Mouse (Mus musculus) forebrain, embryonic 13.5 days (tissue): ENCODE results near the gene Cd200r3. TPM values are rescaled to one million over a fixed set of nuclear protein-coding genes. Genes with fewer than 3 reads are reported as not detected.

Experiments
- ATAC-seq: fragments of 200-750 bp; cut with Nextera tagmentation; 2 replicates; pipeline ENCODE4 v1.8.0; 2017
- H3K27ac ChIP-seq: fragments of 300-500 bp; sonication (generic); 2 replicates; pipeline ENCODE4 v1.5.1; 2015; ENCODE audit warnings: inconsistent platforms, mild to moderate bottlenecking, moderate library complexity
- H3K27me3 ChIP-seq: fragments of 300-500 bp; sonication (generic); 2 replicates; pipeline ENCODE4 v1.6.1; 2015; ENCODE audit warnings: mild to moderate bottlenecking, inconsistent platforms
- H3K36me3 ChIP-seq: fragments of 300-500 bp; sonication (generic); 2 replicates; pipeline ENCODE4 v1.6.1; 2015; ENCODE audit warnings: mild to moderate bottlenecking, inconsistent platforms; ENCODE audit not compliant: poor library complexity, severe bottlenecking
- H3K4me1 ChIP-seq: fragments of 300-500 bp; sonication (generic); 2 replicates; pipeline ENCODE4 v1.6.1; 2015; ENCODE audit warnings: inconsistent platforms
- H3K4me2 ChIP-seq: fragments of 300-500 bp; sonication (generic); 2 replicates; pipeline ENCODE4 v1.6.1; 2015; ENCODE audit warnings: inconsistent platforms, mild to moderate bottlenecking, moderate library complexity
- H3K4me3 ChIP-seq: fragments of 300-500 bp; sonication (generic); 2 replicates; pipeline ENCODE4 v1.5.1; 2015; ENCODE audit warnings: mild to moderate bottlenecking, inconsistent platforms
- H3K9ac ChIP-seq: fragments of 300-500 bp; sonication (generic); 2 replicates; pipeline ENCODE4 v1.6.1; 2015; ENCODE audit warnings: mild to moderate bottlenecking, inconsistent platforms
- H3K9me3 ChIP-seq: fragments of 300-500 bp; sonication (generic); replicated peaks from 2 replicates; pipeline ENCODE4 v1.6.1; 2016; ENCODE audit warnings: inconsistent platforms
- WGBS: fragments of 180-500 bp; shearing (Covaris S2); methylation state at CpG from one replicate; pipeline ENCODE4 v1.1.7; 2015; 5-methylcytosine and 5-hydroxymethylcytosine counted together
- polyA plus RNA-seq: library from polyadenylated mRNA; unstranded; fragments of >200 nt; fragmentation: Nextera tagmentation; extraction: Ambion mirVana; gene quantifications from 2 replicates; pipeline ENCODE4 v1.2.1, GENCODE M21; 2015

Gene Cd200r3
- polyA plus RNA-seq, 1 experiment from 2014 or later: not detected

DNA sequence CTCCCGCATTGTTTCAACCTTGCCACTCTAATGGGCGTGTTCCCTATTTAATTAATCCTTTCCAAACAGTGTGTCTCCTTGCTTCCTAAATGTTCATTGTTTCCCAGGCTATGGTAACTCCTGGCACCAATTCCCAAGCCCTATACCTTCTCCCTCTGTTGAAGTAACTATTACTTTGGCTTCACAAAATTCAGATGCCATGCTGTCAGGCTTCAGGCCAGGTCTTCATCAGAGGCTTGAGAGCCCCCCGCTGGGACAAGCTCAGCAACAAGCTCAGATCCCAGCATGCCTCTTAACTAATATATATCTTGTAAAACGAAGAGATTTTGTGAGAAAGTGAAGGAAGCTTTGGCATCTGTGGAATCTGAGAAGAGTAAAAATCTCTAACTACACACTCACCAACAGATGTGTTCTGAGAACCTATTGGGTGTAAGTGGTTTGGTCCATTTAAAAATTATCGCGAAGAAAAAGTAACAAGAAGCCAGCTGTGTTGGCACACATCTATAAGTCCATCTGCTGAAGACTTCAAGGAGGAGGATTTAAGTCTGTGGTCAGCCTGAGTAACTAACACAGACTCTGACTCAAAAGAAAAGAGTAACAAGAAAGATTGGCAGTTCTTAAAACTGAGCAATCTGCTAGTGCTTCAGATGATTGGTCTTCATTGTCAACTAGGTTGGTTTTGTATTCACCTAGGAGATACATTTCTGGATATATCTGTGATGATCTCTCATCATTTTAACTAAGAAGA, 50.9 kb downstream of the Cd200r3 start:
- no peak overlapping the region for H3K4me3 ChIP-seq
- no peak overlapping the region for H3K4me2 ChIP-seq
- no peaks in the 10 kb centered on the region for H3K27me3 ChIP-seq
- 78% methylated on average over 6 of the region's 6 CpGs for WGBS
- H3K27ac ChIP-seq: no peak overlapping the region
- no peaks in the 10 kb centered on the region for H3K36me3 ChIP-seq
- H3K9me3 ChIP-seq: no peaks in the 10 kb centered on the region
- ATAC-seq: no peak
- H3K4me1 ChIP-seq: no peaks in the 10 kb centered on the region
- H3K9ac ChIP-seq: no peak overlapping the region

DNA sequence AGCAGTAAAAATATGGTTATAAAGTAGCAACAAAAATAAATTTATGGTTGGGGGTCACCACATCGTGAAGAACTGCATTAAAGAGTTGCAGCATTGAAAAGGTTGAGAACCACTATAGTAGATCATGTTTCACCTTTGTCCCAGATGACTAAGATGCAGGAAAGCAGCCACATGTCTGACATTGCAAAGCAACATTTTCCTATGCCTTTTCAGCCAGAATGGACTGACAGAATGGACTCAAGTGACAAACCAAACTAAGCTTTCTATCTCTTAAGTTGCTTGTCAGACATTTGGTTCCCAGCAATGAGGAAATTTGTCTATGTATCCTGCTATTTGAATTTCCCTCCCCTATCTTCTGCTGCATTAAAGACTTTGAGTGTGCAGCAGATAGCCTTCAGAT, 51.6 kb downstream of the Cd200r3 start:
- no peak for ATAC-seq

DNA sequence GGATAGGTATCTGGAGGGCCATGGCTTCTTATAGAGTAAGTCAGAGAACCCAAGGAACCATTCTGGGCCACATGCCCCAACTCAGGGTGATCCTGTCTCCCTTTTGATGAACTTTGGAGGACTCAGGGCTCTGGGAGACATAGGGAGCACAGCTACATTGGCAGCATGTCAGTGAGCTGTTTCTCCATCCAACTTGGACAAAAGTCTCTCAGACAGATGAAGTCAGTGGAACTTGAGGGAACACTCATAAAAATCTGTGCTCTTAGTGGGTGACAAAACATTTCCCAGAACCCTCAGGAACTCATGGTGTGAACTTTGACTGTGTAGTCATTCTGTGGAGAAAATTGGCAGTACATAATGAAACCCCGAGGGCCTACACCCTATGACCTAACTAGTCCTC, 53.2 kb downstream of the Cd200r3 start:
- H3K27ac ChIP-seq: no peak overlapping the region
- H3K9me3 ChIP-seq: no peaks in the 10 kb centered on the region
- 98% methylated on average over 1 of the region's 1 CpGs for WGBS
- ATAC-seq: no peak
- no peaks in the 10 kb centered on the region for H3K36me3 ChIP-seq
- H3K4me2 ChIP-seq: no peak overlapping the region
- no peaks in the 10 kb centered on the region for H3K27me3 ChIP-seq
- no peak overlapping the region for H3K4me3 ChIP-seq
- H3K9ac ChIP-seq: no peak overlapping the region
- H3K4me1 ChIP-seq: no peaks in the 10 kb centered on the region

More for the DNA sequence above, 51.6 kb downstream of the Cd200r3 start:
- H3K9ac ChIP-seq: no peak overlapping the region
- H3K4me2 ChIP-seq: no peak overlapping the region
- WGBS: 73% methylated on average over 1 of the region's 1 CpGs
- H3K9me3 ChIP-seq: no peaks in the 10 kb centered on the region
- no peak overlapping the region for H3K4me3 ChIP-seq
- no peak overlapping the region for H3K27ac ChIP-seq
- no peaks in the 10 kb centered on the region for H3K27me3 ChIP-seq
- no peaks in the 10 kb centered on the region for H3K36me3 ChIP-seq
- H3K4me1 ChIP-seq: no peaks in the 10 kb centered on the region

DNA sequence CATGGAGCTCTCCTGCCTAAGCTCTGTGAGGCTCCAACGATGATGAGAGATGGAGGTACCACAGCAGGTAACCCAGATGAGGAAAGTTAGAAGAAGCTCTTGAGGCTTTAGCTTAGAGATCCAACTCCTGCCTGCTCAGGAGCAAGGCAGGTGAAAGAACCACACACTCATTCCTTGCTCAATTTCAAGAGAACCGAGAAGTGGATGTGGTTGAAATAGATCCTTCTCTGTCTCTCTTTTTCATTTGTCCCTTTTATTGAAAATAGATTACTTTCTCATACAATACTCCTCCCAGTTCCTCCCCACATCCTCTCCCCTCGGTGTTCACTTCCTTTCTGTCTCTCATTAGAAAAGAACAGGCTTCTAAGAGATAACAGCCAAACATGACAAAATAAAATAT, 56.1 kb downstream of the Cd200r3 start:
- H3K9ac ChIP-seq: no peak overlapping the region
- no peaks in the 10 kb centered on the region for H3K36me3 ChIP-seq
- no peaks in the 10 kb centered on the region for H3K9me3 ChIP-seq
- H3K27me3 ChIP-seq: no peaks in the 10 kb centered on the region
- ATAC-seq: no peak
- no peak overlapping the region for H3K4me2 ChIP-seq
- H3K27ac ChIP-seq: no peak overlapping the region
- 77% methylated on average over 3 of the region's 3 CpGs for WGBS
- no peak overlapping the region for H3K4me3 ChIP-seq
- H3K4me1 ChIP-seq: no peaks in the 10 kb centered on the region

DNA sequence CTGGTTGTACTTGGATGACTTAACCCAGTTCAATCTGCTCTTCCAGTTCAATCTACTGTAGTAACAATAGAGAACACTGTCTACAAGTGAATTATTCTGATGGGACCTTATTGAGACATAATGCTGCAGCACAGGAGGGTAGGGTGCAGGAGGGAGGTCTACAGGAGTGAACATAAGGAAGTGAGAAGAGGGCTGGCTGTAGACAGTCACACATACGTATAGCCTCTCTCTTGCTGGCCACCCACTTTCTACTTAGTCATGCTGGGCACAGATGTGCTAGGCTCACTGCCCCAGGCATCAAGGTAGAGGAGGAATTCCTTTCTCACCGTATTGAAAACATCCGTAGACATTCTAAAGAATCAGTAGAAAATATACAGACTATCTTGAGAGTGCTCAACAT, 61.0 kb downstream of the Cd200r3 start:
- no peaks in the 10 kb centered on the region for H3K36me3 ChIP-seq
- no peak overlapping the region for H3K27ac ChIP-seq
- H3K4me2 ChIP-seq: no peak overlapping the region
- 65% methylated on average over 3 of the region's 3 CpGs for WGBS
- H3K4me1 ChIP-seq: no peaks in the 10 kb centered on the region
- H3K9ac ChIP-seq: no peak overlapping the region
- no peaks in the 10 kb centered on the region for H3K27me3 ChIP-seq
- H3K9me3 ChIP-seq: no peaks in the 10 kb centered on the region
- no peak for ATAC-seq
- no peak overlapping the region for H3K4me3 ChIP-seq

GRCm38 (mm10) chr16:45005280-45005679, 61.8 kb downstream of the Cd200r3 start:
- H3K9me3 ChIP-seq: no peaks in the 10 kb centered on the region
- H3K4me3 ChIP-seq: no peak overlapping the region
- WGBS: 66% methylated on average over 3 of the region's 3 CpGs
- no peak overlapping the region for H3K27ac ChIP-seq
- no peak overlapping the region for H3K4me2 ChIP-seq
- H3K9ac ChIP-seq: no peak overlapping the region
- no peak for ATAC-seq
- H3K36me3 ChIP-seq: no peaks in the 10 kb centered on the region
- no peaks in the 10 kb centered on the region for H3K4me1 ChIP-seq
- H3K27me3 ChIP-seq: no peaks in the 10 kb centered on the region

DNA sequence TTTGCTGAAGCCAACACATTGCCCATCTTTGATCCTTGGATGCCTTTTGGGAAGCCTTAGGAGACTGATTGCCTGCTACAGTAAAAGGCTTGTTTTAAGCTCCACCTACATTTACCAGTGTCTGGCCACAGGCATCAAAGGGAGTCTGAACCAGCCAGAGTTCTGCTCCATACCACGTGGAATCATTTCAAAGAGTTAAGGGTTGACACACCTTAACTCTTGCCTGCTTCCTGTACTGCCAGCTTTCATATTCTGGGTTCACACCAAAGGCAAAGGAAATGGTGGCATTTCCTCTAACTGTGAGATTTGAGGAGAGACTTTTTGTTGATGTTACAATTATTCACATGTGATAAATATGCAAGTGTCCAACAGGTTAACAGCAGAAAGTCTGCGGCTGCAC, 63.5 kb downstream of the Cd200r3 start:
- no peak for ATAC-seq
- Histone ChIP-seq H3K4me1 (no peaks in the 10 kb centered on the region), H3K9ac (no peak overlapping the region), H3K9me3 (no peaks in the 10 kb centered on the region), H3K27me3 (no peaks in the 10 kb centered on the region), H3K4me2 (no peak overlapping the region), H3K4me3 (no peak overlapping the region), H3K36me3 (no peaks in the 10 kb centered on the region), H3K27ac (no peak overlapping the region)
- 85% methylated on average over 2 of the region's 2 CpGs for WGBS

- no peaks in the 10 kb centered on the region for H3K9me3 ChIP-seq
- no peak overlapping the region for H3K4me3 ChIP-seq
- no peak for ATAC-seq
- H3K4me1 ChIP-seq: no peaks in the 10 kb centered on the region
- no peaks in the 10 kb centered on the region for H3K27me3 ChIP-seq
- H3K9ac ChIP-seq: no peak overlapping the region
- 82% methylated on average over 4 of the region's 4 CpGs for WGBS
- no peak overlapping the region for H3K27ac ChIP-seq
- no peaks in the 10 kb centered on the region for H3K36me3 ChIP-seq
- no peak overlapping the region for H3K4me2 ChIP-seq
These were observed 64.3 kb downstream of the Cd200r3 start for GRCm38 (mm10) chr16:45007807-45008206.

DNA sequence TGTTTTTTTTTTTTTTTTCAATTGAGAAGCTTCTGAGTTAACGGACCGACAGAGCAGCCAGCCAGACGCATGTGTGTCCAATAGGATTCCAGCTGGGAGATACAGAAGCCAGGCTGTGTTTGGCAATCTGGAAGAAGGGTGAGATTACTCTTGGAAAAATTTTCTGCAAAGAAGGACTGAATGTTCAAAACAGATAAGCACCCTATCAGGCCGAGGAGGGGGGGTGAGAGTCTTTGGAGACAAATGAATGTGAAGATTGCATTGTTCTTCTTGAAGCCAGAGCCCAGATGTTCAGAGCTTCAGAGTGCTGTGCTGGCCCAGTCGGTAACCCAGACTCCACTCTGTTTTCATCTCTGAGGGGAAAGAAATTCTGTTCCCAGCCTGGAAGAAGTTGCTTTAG, 66.2 kb downstream of the Cd200r3 start:
- Histone ChIP-seq H3K9me3 (no peaks in the 10 kb centered on the region), H3K9ac (no peak overlapping the region), H3K4me3 (no peak overlapping the region), H3K4me2 (no peak overlapping the region), H3K36me3 (no peaks in the 10 kb centered on the region), H3K4me1 (no peaks in the 10 kb centered on the region), H3K27ac (no peak overlapping the region), H3K27me3 (no peaks in the 10 kb centered on the region)
- no peak for ATAC-seq
- WGBS: 63% methylated on average over 5 of the region's 5 CpGs

GRCm38 (mm10) chr16:45015591-45015990, 72.1 kb downstream of the Cd200r3 start:
- Histone ChIP-seq H3K4me1 (no peaks in the 10 kb centered on the region), H3K27me3 (no peaks in the 10 kb centered on the region), H3K9me3 (no peaks in the 10 kb centered on the region), H3K4me2 (no peak overlapping the region), H3K36me3 (no peaks in the 10 kb centered on the region), H3K9ac (no peak overlapping the region), H3K27ac (no peak overlapping the region), H3K4me3 (no peak overlapping the region)
- no peak for ATAC-seq
- WGBS: 88% methylated on average over 1 of the region's 1 CpGs

DNA sequence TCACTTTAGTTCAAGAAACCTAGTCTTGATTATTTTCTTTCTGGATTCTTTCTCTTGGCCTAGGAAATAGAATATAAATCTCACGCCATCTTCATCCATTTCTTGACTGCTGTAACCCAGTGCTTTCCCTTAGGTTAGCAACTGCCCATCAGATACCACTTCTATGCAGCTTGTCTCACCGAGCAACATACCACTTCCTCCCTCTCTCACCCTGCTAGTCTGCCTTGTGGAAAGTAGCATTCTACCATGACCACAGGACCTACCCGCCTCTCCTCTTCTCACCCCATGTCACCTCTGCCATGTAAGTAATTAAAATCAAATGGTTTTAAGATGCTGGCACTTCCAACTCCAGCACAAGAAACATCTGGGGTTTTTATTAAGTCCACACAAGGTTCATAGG, 73.0 kb downstream of the Cd200r3 start:
- H3K27ac ChIP-seq: no peak overlapping the region
- no peaks in the 10 kb centered on the region for H3K9me3 ChIP-seq
- H3K27me3 ChIP-seq: no peaks in the 10 kb centered on the region
- no peak for ATAC-seq
- no peak overlapping the region for H3K9ac ChIP-seq
- no peaks in the 10 kb centered on the region for H3K4me1 ChIP-seq
- 84% methylated on average over 3 of the region's 3 CpGs for WGBS
- no peak overlapping the region for H3K4me3 ChIP-seq
- H3K4me2 ChIP-seq: no peak overlapping the region
- H3K36me3 ChIP-seq: no peaks in the 10 kb centered on the region

- no peak overlapping the region for H3K4me3 ChIP-seq
- H3K27ac ChIP-seq: no peak overlapping the region
- 96% methylated on average over 2 of the region's 2 CpGs for WGBS
- ATAC-seq: no peak
- no peak overlapping the region for H3K4me2 ChIP-seq
- H3K36me3 ChIP-seq: no peaks in the 10 kb centered on the region
- H3K9me3 ChIP-seq: no peaks in the 10 kb centered on the region
- no peak overlapping the region for H3K9ac ChIP-seq
- no peaks in the 10 kb centered on the region for H3K27me3 ChIP-seq
- no peaks in the 10 kb centered on the region for H3K4me1 ChIP-seq
These were observed 75.4 kb downstream of the Cd200r3 start for GRCm38 (mm10) chr16:45018868-45019267.

DNA sequence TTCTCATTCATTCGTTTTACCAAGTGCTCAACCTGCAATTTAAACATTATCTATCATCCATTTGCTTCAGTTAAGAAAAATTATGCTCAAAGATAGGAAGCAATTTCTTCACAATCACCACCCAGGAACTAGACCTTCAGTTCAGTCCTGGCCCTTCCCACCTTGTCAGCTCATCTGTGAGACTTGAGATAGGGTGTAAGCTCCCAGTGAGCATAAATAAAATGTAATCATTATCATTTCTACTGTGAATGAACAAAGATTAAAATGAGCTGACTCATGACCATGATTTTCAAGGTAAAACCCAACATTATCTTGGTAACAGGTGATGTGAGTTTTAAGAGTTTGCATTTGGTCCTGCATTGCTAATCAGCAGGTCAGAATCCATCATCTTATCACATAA, 76.6 kb downstream of the Cd200r3 start:
- no peaks in the 10 kb centered on the region for H3K9me3 ChIP-seq
- no peak overlapping the region for H3K9ac ChIP-seq
- WGBS: 68% methylated on average over 1 of the region's 1 CpGs
- no peak overlapping the region for H3K27ac ChIP-seq
- no peaks in the 10 kb centered on the region for H3K4me1 ChIP-seq
- no peak overlapping the region for H3K4me3 ChIP-seq
- ATAC-seq: no peak
- no peak overlapping the region for H3K4me2 ChIP-seq
- no peaks in the 10 kb centered on the region for H3K36me3 ChIP-seq
- H3K27me3 ChIP-seq: no peaks in the 10 kb centered on the region
